Mouse (Mus musculus) olfactory bulb, adult 2 months (tissue): ENCODE results near the gene Gm13941. TPM values are rescaled to one million over a fixed set of nuclear protein-coding genes. Genes with fewer than 3 reads are reported as not detected.

Experiments
- H3K27ac ChIP-seq: fragments of 200-500 bp; 2 replicates; pipeline ENCODE4 v1.5.1; 2012; ENCODE audit warnings: low read depth, low read length; ENCODE audit not compliant: insufficient read depth
- H3K4me1 ChIP-seq: fragments of 200-500 bp; 2 replicates; pipeline ENCODE4 v1.6.1; 2012; ENCODE audit warnings: low read length; ENCODE audit not compliant: control insufficient read depth, insufficient read depth
- H3K4me3 ChIP-seq: fragments of 200-500 bp; 2 replicates; pipeline ENCODE4 v1.5.1; 2012; ENCODE audit warnings: mild to moderate bottlenecking, low read depth, low read length, moderate library complexity; ENCODE audit not compliant: insufficient read depth
- CTCF ChIP-seq: fragments of 200-500 bp; IDR thresholded peaks from 2 replicates; pipeline ENCODE4 v1.5.1; 2012; ENCODE audit warnings: low read depth, mild to moderate bottlenecking, low read length, moderate library complexity; ENCODE audit not compliant: insufficient read depth
- POLR2A ChIP-seq: fragments of 200-500 bp; IDR thresholded peaks from 2 replicates; pipeline ENCODE4 v1.6.1; 2012; ENCODE audit warnings: mild to moderate bottlenecking, low read depth, low read length, moderate library complexity; ENCODE audit not compliant: insufficient read depth
- WGBS: fragments of 180-500 bp; shearing (Covaris S2); methylation state at CpG from one replicate; pipeline ENCODE4 v1.1.7; 2018; 5-methylcytosine and 5-hydroxymethylcytosine counted together
- polyA plus RNA-seq: library from polyadenylated mRNA; stranded (reverse); fragments of >200 nt; gene quantifications from 2 replicates; pipeline ENCODE4 v1.2.4, GENCODE M21; 2012; ENCODE audit warnings: low replicate concordance; ENCODE audit not compliant: missing spikeins, insufficient read depth, insufficient read length

Gm13941 gene
- polyA plus RNA-seq = not detected in 2 replicates

GRCm38 (mm10) chr2:111105882-111106281 lies at the start of gene Gm13941:
Gene Gm13941 (minus strand): TSS chr2:111105982.
- Histone ChIP-seq H3K4me3 (no peak within 1 kb of the TSS), H3K27ac (no peak within 1 kb of the TSS), H3K4me1 (no peaks in the 10 kb centered on the region)
- no peak for TF ChIP-seq POLR2A
- no peak for TF ChIP-seq CTCF

GRCm38 (mm10) chr2:111152836-111153235 lies 47.1 kb upstream of the Gm13941 start, which contains the start of gene Gm15130:
Gene Gm15130 (minus strand): TSS chr2:111152936.
- TF ChIP-seq CTCF = no peak
- no peak for TF ChIP-seq POLR2A

GRCm38 (mm10) chr2:111135739-111136138 lies 30.0 kb upstream of the Gm13941 start:
- no peak overlapping the region for H3K27ac ChIP-seq
- no peak for TF ChIP-seq POLR2A
- no peak for TF ChIP-seq CTCF
- 76% methylated on average over 5 of the region's 5 CpGs for WGBS
- no peaks in the 10 kb centered on the region for H3K4me1 ChIP-seq
- no peak overlapping the region for H3K4me3 ChIP-seq

More at GRCm38 (mm10) chr2:111152836-111153235, 47.1 kb upstream of the Gm13941 start, which contains the start of gene Gm15130:
- H3K27ac ChIP-seq = no peak within 1 kb of the TSS
- H3K4me3 ChIP-seq = no peak within 1 kb of the TSS
- 86% methylated on average over 2 of the region's 2 CpGs for WGBS
- H3K4me1 ChIP-seq = no peaks in the 10 kb centered on the region

GRCm38 (mm10) chr2:111058586-111059261 lies 47.1 kb downstream of the Gm13941 start:
- Histone ChIP-seq H3K27ac (no peak overlapping the region), H3K4me3 (no peak overlapping the region), H3K4me1 (no peaks in the 10 kb centered on the region)
- TF ChIP-seq POLR2A (no peak), CTCF (no peak)
- 90% methylated on average over 1 of the region's 1 CpGs for WGBS

Other genes starting within 250 kb of the Gm13941 start
- 93.3 TPM in 1 of 2 replicates, not detected in the other for gene Ano3, start 155.1 kb downstream of the Gm13941 start, polyA plus RNA-seq
- not detected in 2 replicates for gene Gm15130, start 47.0 kb upstream of the Gm13941 start, polyA plus RNA-seq
- not detected in 2 replicates for gene 4930430A15Rik, start 123.6 kb upstream of the Gm13941 start, polyA plus RNA-seq
- not detected in 2 replicates for gene Olfr1275, start 129.3 kb upstream of the Gm13941 start, polyA plus RNA-seq
- gene Olfr1276, start 148.5 kb upstream of the Gm13941 start, polyA plus RNA-seq = not detected in 2 replicates
- not detected in 2 replicates for gene Olfr1277, start 168.1 kb upstream of the Gm13941 start, polyA plus RNA-seq
- gene Olfr1278, start 184.2 kb upstream of the Gm13941 start, polyA plus RNA-seq = not detected in 2 replicates
- not detected in 2 replicates for gene Olfr1279, start 194.7 kb upstream of the Gm13941 start, polyA plus RNA-seq
- not detected in 2 replicates for gene Olfr1280, start 208.0 kb upstream of the Gm13941 start, polyA plus RNA-seq
- not detected in 2 replicates for gene Olfr1281, start 220.5 kb upstream of the Gm13941 start, polyA plus RNA-seq
- gene Olfr1282, start 230.1 kb upstream of the Gm13941 start, polyA plus RNA-seq = not detected in 2 replicates